Mouse (Mus musculus) yolk sac, embryonic 10.5 days (tissue): ENCODE measurements around the gene Fat3.
A peak's percentile ranks its signal among the peaks of the same experiment; 100 is the strongest.

Source experiments
- DNase-seq: peaks from one replicate; pipeline ENCODE4 v3.0.0-alpha.2; 2017; ENCODE audit warnings: low spot score

Fat3 gene

GRCm38 (mm10) chr9:16028394-16028911 lies 472.6 kb downstream of the Fat3 start:
- no peak for DNase-seq

DNA sequence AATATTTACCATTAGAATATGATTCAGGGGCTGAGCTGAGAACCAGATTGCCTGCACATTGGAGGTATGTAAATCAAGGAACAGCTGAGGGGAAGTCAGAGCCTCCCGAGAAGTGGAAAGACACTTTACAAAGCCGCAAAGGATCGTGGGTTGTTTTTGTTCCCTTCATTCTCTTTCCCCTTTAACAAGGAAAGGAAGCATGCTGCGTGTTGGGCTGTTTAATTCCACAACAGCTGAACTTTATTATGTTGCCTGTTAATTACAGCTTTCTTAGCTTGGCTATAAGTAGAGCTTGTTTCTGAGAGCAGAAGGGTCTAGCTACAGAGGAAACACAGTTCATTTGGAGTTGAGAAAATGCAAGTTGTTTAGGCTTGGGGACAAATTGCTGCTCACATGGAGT lies 475.0 kb downstream of the Fat3 start:
- no peak for DNase-seq

- DNase-seq, result no peak
Observed at GRCm38 (mm10) chr9:16024706-16025105, 476.4 kb downstream of the Fat3 start.

DNA sequence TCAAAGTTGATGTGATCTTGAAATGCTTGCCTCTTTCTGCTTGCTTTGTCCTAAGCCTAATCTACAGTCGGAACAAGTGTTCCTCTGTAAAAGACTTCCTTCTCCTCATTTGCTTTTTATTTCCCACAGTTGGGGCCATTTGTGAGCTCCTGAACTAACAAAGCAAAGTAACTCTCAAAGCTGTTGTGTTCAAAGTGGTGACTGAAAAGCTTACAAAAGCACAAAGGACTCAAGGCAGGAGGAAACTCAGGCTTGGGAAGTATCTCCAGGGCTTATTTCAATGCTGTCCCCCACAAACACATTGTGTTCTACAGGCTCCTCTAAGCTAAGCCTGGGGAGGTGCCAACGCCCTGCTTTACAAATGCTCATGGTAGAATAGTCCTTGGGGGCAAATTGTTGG lies 487.0 kb downstream of the Fat3 start:
- DNase-seq, result no peak

DNA sequence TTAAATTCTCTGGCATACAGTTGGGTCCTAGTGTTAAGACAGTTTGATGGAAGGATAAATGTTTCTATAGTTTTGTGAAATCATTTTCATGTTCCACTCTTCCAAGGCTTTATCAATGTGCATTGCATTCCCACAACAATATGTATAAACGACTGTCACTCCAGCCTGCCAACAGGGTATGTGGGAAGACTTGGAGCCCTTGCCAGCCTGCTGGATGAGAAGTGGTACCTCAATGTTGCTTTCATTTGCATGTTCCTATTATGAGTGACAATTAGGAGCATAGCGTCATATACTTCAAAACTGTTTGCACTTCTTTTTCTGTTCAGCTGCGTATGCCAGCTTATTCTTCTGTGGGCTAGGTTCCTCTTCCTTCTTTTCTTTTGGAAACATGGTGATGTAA lies 489.7 kb downstream of the Fat3 start:
- no peak for DNase-seq

GRCm38 (mm10) chr9:16007516-16007915 lies 493.6 kb downstream of the Fat3 start:
- DNase-seq, result no peak

DNA sequence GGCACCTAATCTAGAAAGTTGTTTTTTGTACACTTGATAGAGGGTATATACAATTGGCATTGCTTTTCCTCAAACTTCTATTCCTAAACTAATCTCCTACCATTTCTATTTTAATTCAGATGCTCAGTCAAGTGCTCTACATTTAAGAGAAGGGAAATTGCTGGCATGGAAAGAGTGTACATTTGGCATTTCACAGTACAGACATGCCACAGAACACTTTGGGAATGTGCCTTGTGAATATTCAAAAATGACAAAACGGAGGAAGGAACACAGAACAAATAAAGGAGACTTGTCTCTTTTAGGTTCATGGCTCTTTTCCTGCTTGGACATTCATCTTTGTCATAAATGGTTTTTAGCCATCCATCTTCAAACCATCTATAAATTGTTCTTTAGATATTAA lies 498.1 kb downstream of the Fat3 start:
- DNase-seq, result no peak

GRCm38 (mm10) chr9:15994762-15995161 lies 506.3 kb downstream of the Fat3 start:
- no peak for DNase-seq

GRCm38 (mm10) chr9:15994177-15994576 lies 506.9 kb downstream of the Fat3 start:
- DNase-seq, result no peak

GRCm38 (mm10) chr9:15992158-15992846 lies 508.8 kb downstream of the Fat3 start:
- DNase-seq, result no peak

GRCm38 (mm10) chr9:15978317-15978716 lies 522.8 kb downstream of the Fat3 start:
- no peak for DNase-seq

DNA sequence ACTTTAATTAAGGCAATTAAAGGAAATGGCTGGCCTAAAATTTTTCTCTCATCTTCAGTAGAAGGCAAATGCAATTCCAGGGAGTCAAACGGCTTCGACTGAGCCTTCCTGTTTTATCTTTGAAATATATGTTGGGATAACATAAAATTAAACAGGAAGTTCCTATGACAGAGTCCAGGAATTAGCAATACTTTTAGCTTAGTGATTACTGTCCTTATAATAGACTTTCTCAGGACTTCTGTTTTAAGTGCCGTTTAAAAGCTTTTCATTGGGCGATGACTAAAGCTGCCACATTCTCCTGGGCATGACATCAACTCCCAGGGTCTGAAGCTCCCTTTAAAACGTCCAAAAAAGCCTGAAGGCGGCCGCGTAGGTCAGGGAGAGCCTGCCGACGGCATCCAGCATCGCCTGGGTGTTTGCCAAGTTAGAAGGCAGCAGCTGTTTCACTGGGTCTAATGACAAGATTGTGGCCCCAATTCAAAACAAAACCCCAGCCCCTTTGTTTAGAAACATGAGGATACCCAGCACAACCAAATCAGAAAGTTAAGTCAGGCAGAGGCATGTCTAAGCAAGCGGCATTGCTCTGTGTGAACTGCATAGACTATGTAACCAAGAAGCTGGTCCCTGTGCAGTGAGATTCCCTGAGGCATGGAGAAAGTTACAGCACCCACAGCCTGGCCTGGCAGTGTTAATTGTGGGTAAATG lies 524.0 kb downstream of the Fat3 start:
- no peak for DNase-seq

DNA sequence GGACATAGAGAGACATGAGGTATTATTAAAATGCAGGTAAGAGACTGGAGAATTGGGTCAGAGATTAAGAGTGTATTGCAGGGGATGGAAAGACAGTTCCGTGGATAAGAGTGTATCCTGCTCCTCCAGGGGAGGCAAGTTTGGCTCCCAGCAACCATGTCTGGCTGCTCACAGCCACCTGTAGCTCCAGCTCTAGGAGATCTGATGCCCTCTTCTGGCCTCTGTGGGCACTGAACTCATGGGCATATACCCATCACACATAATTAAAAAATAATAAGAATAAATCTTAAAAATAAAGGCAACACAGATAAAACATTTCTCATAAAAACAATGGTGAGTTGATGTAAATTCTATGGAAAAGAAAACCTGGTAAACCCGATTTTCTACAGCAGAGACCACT lies 525.1 kb downstream of the Fat3 start:
- DNase-seq, result no peak

- DNase-seq, result no peak
Observed at GRCm38 (mm10) chr9:15972201-15972600, 528.9 kb downstream of the Fat3 start.

DNA sequence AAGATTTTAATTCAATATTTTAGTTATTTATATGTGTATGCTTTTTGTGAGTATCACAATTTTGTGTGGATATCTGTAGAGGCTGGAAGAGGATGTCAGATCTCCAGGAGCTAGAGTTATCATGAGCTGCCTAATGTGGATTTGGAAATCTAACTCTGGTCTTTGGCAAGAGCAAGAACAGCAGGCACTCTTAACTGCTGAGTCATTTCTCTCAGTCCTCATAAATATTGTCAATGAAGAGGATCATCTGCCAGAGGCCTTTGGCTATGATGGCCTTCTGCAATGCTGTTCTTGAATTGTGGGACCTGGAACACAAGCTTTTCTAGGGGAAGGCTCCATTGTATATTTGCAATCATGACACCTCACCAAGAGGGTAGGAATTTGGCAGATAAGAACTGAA lies 529.7 kb downstream of the Fat3 start:
- no peak for DNase-seq

- DNase-seq, result peak; percentile 11
Observed at GRCm38 (mm10) chr9:15964198-15964597, 536.9 kb downstream of the Fat3 start.

DNA sequence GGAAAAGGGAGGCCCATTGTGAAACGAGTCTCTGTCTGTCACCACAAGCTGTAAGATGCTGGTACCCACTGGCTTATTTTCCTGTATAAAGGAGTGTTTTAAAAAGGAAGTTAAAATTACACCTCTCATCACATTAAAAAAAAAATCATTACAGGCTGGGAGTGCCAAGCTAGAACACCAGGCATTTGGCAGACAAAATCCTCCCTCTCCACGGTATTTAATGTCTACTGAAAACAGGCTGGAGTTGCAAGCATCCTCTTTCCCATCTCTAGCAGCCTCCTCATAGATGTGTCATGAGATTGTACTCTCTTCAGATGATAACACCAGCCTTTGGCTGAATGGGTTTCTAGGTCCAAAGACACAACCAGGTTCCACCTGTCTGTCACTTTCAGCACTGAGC lies 538.2 kb downstream of the Fat3 start:
- DNase-seq, result no peak

- peak; percentile 35 for DNase-seq
Observed at GRCm38 (mm10) chr9:15958224-15958787, 542.8 kb downstream of the Fat3 start.

DNA sequence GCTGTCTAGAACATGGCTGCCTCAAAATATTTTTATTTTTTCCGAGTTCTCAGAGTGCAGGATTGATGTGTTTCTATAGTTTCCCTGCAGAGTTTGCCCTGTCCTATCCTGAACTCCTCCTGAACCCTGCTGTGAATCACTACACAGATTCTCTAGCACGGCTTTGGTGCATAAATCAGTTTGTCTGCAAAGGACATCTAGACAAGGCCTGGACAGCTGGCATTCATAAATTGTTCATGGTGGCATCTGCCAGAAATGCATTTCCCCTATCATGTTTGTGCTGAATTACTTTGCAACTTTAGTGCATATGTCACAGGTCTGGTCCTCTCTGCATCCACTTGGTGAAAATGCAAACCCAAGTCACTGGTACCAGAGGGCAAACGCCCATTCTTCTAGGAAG lies 543.3 kb downstream of the Fat3 start:
- no peak for DNase-seq

DNA sequence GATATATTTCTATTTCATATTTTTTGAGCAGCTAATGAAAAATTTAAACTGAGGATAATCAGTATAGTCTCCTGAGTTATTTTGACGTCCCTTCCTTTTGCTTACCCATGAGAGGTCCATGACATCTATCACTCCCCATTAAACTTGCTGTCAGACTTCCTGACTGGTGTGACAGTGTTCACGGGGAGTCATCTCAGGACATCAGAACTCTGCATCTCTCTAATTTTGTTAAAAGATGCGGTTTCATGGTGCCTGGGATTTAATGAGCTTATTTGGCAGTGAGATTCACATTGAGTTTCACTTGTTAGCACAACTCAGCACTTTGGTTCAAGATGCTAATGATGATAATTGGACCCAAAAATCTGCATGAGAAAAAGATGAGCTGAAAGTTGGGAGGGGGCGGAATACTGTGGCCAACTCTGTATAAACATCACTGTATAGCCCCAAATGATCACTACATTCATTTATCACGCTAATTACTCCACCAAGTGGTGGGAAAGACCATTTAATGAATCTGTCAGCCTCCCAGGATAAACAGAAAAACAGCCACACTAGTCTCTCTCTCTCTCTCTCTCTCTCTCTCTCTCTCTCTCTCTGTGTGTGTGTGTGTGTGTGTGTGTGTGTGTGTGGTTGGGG lies 545.8 kb downstream of the Fat3 start:
- no peak for DNase-seq

DNA sequence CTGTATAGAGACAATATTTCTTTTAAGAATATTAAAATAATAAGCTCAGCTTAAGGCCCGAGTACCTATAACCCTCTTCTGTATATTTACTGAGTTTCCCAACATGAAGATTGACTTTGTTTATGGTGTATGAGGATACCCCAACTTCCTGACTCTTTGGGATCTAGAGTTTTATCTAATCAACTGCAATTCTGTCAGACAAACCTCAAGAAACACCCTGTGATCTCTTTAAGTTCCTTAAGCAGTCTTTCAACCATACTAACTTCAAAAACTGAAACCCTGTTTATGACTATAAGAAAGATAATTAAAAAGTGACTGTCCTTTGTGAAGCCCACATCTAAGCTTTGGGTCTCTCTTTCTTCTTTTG lies 546.8 kb downstream of the Fat3 start:
- DNase-seq, result no peak

GRCm38 (mm10) chr9:15953585-15954337 lies 547.3 kb downstream of the Fat3 start:
- DNase-seq, result no peak
